Comparison of ENCODE assay signal across 22 mouse cellular contexts in genomic region chr5:16984877-16985276, GRCm38 (mm10).
DNase-seq lines count a peak whose midpoint lies in the region; ATAC-seq and TF ChIP-seq lines count a peak whose summit lies in the region.
"Had no signal": no experiment of that assay in that cellular context is flagged by ENCODE, and none has a peak within 500 bp of the region (broad histone marks: within the 10 kb centered on the region; RNA-seq: fewer than 3 reads in every experiment).

No protein-coding gene starts in this region.

- H3K4me1 ChIP-seq in embryonic facial prominence, embryonic 14.5 days (ENCODE audit: control insufficient read depth, insufficient read depth, low read length), result no peaks in the 10 kb centered on the region
- H3K4me1 ChIP-seq in embryonic facial prominence, embryonic 10.5 days, result no peaks in the 10 kb centered on the region
- no peaks in the 10 kb centered on the region for H3K4me1 ChIP-seq in limb, embryonic 14.5 days (ENCODE audit: control insufficient read depth, insufficient read depth, low read length)
- no peaks in the 10 kb centered on the region for H3K4me1 ChIP-seq in limb, embryonic 10.5 days

- WGBS in embryonic facial prominence, embryonic 14.5 days, result 66% methylated on average over 2 of the region's 2 CpGs
- WGBS in embryonic facial prominence, embryonic 10.5 days, result 87% methylated on average over 2 of the region's 2 CpGs
- 44% methylated on average over 2 of the region's 2 CpGs for WGBS in limb, embryonic 14.5 days
- 88% methylated on average over 2 of the region's 2 CpGs for WGBS in limb, embryonic 10.5 days

- no peak overlapping the region for H3K4me2 ChIP-seq in embryonic facial prominence, embryonic 14.5 days (ENCODE audit: low read depth, low read length)
- no peak overlapping the region for H3K4me2 ChIP-seq in limb, embryonic 14.5 days (replicated peaks; ENCODE audit: low read depth, low read length, severe bottlenecking)

- H3K27me3 ChIP-seq in embryonic facial prominence, embryonic 14.5 days (replicated peaks; ENCODE audit: control insufficient read depth, insufficient read depth, low read length), result no peaks in the 10 kb centered on the region
- H3K27me3 ChIP-seq in embryonic facial prominence, embryonic 10.5 days (replicated peaks; ENCODE audit: low read depth, poor library complexity, severe bottlenecking), result no peaks in the 10 kb centered on the region
- no peaks in the 10 kb centered on the region for H3K27me3 ChIP-seq in limb, embryonic 14.5 days (ENCODE audit: control insufficient read depth, insufficient read depth, low read length)
- H3K27me3 ChIP-seq in limb, embryonic 10.5 days (ENCODE audit: low read depth, poor library complexity, severe bottlenecking), result no peaks in the 10 kb centered on the region
- H3K27me3 ChIP-seq: CH12.LX, Patski had no signal

- no peak overlapping the region for H3K27ac ChIP-seq in embryonic facial prominence, embryonic 14.5 days (replicated peaks; ENCODE audit: low read depth, low read length)
- H3K27ac ChIP-seq in embryonic facial prominence, embryonic 10.5 days (replicated peaks), result no peak overlapping the region
- H3K27ac ChIP-seq in limb, embryonic 14.5 days (replicated peaks; ENCODE audit: low read depth, low read length), result no peak overlapping the region
- no peak overlapping the region for H3K27ac ChIP-seq in limb, embryonic 10.5 days

- no peak overlapping the region for H3K4me3 ChIP-seq in embryonic facial prominence, embryonic 14.5 days (ENCODE audit: low read depth, low read length)
- no peak overlapping the region for H3K4me3 ChIP-seq in embryonic facial prominence, embryonic 10.5 days
- H3K4me3 ChIP-seq in limb, embryonic 14.5 days (replicated peaks; ENCODE audit: low read length), result no peak overlapping the region
- H3K4me3 ChIP-seq in limb, embryonic 10.5 days, result no peak overlapping the region

- DNase-seq in cerebellum, postnatal 14 days, result peak; percentile 1 to 2
- no peak for DNase-seq in cerebellum, adult 9-11 months
- peak; percentile 75 for DNase-seq in embryonic facial prominence, embryonic 14.5 days (ENCODE audit: low spot score)
- no peak for DNase-seq in embryonic facial prominence, embryonic 10.5 days (ENCODE audit: low spot score)
- DNase-seq in heart, adult 11 months, result peak; percentile 36
- DNase-seq in heart, postnatal 4 days, result no peak
- DNase-seq in limb, embryonic 14.5 days (ENCODE audit: low spot score), result peak; percentile 75
- no peak for DNase-seq in limb, embryonic 10.5 days (ENCODE audit: low spot score)
- DNase-seq: adrenal gland, adult 2 months; adrenal gland, adult 8-10 months; adrenal gland, postnatal 10 days; adrenal gland, postnatal 14 days; adrenal gland, postnatal 25 days; adrenal gland, postnatal 36 days; B cell, adult 2 months; cerebellum, adult 11 months; cerebellum, adult 11-12 months had no signal

- no peaks in the 10 kb centered on the region for H3K9me3 ChIP-seq in embryonic facial prominence, embryonic 14.5 days (ENCODE audit: control insufficient read depth, low read length)
- no peaks in the 10 kb centered on the region for H3K9me3 ChIP-seq in embryonic facial prominence, embryonic 10.5 days
- no peaks in the 10 kb centered on the region for H3K9me3 ChIP-seq in limb, embryonic 14.5 days (ENCODE audit: control insufficient read depth, low read length)
- H3K9me3 ChIP-seq in limb, embryonic 10.5 days (replicated peaks), result no peaks in the 10 kb centered on the region
- H3K9me3 ChIP-seq: G1E had no signal

- no peak overlapping the region for H3K9ac ChIP-seq in embryonic facial prominence, embryonic 14.5 days (ENCODE audit: low read depth, low read length)
- H3K9ac ChIP-seq in limb, embryonic 14.5 days (ENCODE audit: low read depth, low read length, severe bottlenecking), result no peak overlapping the region

- H3K36me3 ChIP-seq in embryonic facial prominence, embryonic 14.5 days (ENCODE audit: control insufficient read depth, insufficient read depth, low read length), result no peaks in the 10 kb centered on the region
- H3K36me3 ChIP-seq in embryonic facial prominence, embryonic 10.5 days (replicated peaks), result no peaks in the 10 kb centered on the region
- H3K36me3 ChIP-seq in limb, embryonic 14.5 days (ENCODE audit: control insufficient read depth, insufficient read depth, low read length), result no peaks in the 10 kb centered on the region
- no peaks in the 10 kb centered on the region for H3K36me3 ChIP-seq in limb, embryonic 10.5 days
- H3K36me3 ChIP-seq: G1E had no signal

- TF ChIP-seq POLR2A in limb, embryonic 14.5 days (IDR thresholded peaks at IDR 0.05; ENCODE audit: borderline replicate concordance, extremely low read depth, insufficient read depth, insufficient read length), result no peak

- no peak for ATAC-seq in embryonic facial prominence, embryonic 14.5 days (ENCODE audit: low read depth)
- ATAC-seq in limb, embryonic 14.5 days (ENCODE audit: low FRiP score, low read depth), result peak; percentile 67; the same call in 1 of the 2 replicates
- ATAC-seq: activated CD4-positive, CD25-positive, alpha-beta regulatory T cell, adult 4 months; CD4-positive, CD25-positive, alpha-beta regulatory T cell, adult 4 months; Patski had no signal

Comparison
In these comparisons a context has a peak if more than half of its experiments do, and no peak if none do; other contexts are left out.
1. DNase-seq: peak in cerebellum, postnatal 14 days (2 of 2), embryonic facial prominence, embryonic 14.5 days (single experiment), heart, adult 11 months (single experiment) and limb, embryonic 14.5 days (single experiment); none in cerebellum, adult 9-11 months (single experiment), embryonic facial prominence, embryonic 10.5 days (single experiment), heart, postnatal 4 days (single experiment) and limb, embryonic 10.5 days (single experiment).